Mouse (Mus musculus): ENCODE measurements around the gene Lrrc59. TPM values are rescaled to one million over a fixed set of nuclear protein-coding genes. Genes with fewer than 3 reads are reported as not detected.

Lrrc59 gene
- polyA plus RNA-seq (2015; fragmentation: Nextera tagmentation; extraction: Ambion mirVana): 78.4 and 82.0 TPM in 2 replicates

DNA sequence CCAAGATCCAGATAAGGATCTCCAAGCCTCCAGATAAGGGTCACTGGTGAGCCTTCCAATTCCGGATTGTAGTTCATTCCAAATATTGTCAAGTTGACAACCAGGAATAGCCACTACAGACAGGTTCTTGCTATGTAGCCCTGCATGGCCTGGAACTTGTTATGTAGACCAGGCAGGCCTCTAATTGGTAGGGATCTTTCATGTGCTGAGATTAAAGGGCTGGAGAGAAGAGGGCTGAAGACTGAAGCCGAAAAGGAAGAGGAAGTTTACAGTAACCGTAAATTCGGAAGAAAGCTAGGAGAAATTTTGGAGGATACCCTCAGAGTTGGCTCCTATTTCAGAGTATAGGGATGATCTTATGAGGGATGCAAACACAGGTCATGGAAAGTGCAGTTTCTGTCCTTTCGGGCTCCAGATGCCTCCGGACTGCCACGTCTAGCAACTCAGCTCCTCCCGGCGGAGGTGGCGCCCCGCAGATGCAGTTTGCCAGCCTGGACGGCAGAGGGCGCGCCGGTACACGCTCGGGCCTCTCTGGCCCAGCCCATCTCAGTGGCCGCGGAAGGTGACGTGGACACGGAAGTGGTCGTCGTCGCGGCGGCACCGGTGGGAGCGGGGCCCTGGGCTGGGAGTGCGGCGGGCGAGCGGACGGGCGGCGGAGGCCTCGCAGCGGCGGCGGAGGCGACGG, at the start of gene Lrrc59:
TSS of gene Lrrc59 (plus strand) at position 569 of the 685 bp plus-strand sequence.
- peak; percentile 96 for ATAC-seq (ENCODE audit: low read depth)
- H3K4me2 ChIP-seq (ENCODE audit: low read depth, low read length): peak within 1 kb of the TSS; percentile 94
- H3K4me3 ChIP-seq (ENCODE audit: low read depth, low read length): peak within 1 kb of the TSS; percentile 97
- peak within 1 kb of the TSS; percentile 86 for H3K9ac ChIP-seq (ENCODE audit: low read depth, low read length)
- peak within 1 kb of the TSS; percentile 74 for H3K27ac ChIP-seq (ENCODE audit: low read length)
- H3K4me1 ChIP-seq (ENCODE audit: control insufficient read depth, low read depth, low read length): peaks cover 7% of the 10 kb centered on the region
- peaks cover 7% of the 10 kb centered on the region for H3K36me3 ChIP-seq (ENCODE audit: control insufficient read depth, insufficient read depth)
- 2% methylated on average over 40 of the region's 41 CpGs for WGBS (ENCODE audit: insufficient replicate concordance)
- no peaks in the 10 kb centered on the region for H3K9me3 ChIP-seq (replicated peaks; ENCODE audit: control insufficient read depth, low read length)
- no peaks in the 10 kb centered on the region for H3K27me3 ChIP-seq (ENCODE audit: control insufficient read depth, insufficient read depth, low read depth, low read length)

DNA sequence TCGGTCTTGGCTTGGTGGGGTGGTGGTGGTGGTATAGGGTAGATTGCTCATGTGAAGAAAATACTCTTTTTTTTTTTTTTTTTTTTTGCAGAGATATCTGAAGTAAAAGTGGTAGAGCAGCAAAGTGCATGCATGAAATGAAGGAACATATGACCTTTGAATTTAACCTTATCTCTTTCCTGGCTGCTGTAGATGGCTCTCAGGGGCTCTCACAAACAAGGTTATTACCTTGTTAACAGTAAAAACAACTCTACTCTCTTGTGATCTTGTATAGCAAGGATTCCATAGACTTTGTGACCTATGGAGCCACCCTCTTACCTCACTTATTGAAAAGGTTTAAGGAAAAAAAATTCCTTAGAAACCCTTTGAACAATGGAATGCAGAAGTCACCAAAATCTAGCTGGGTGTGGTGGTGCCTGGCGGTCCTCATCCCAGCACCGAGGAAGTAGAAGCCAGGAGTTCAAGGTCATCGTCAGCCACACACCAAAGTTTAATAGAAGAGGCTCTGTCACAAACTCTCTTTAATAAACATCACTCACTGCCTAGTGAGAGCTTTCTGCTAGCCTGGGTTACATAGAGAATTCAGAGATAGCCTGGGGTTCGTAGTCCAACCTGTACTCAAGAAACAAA, 49.3 kb upstream of the Lrrc59 start:
- H3K9me3 ChIP-seq (replicated peaks; ENCODE audit: control insufficient read depth, low read length): no peaks in the 10 kb centered on the region
- no peaks in the 10 kb centered on the region for H3K36me3 ChIP-seq (ENCODE audit: control insufficient read depth, insufficient read depth)
- H3K9ac ChIP-seq (ENCODE audit: low read depth, low read length): no peak overlapping the region
- H3K4me2 ChIP-seq (ENCODE audit: low read depth, low read length): no peak overlapping the region
- H3K27me3 ChIP-seq (ENCODE audit: control insufficient read depth, insufficient read depth, low read depth, low read length): no peaks in the 10 kb centered on the region
- H3K4me3 ChIP-seq (ENCODE audit: low read depth, low read length): no peak overlapping the region
- H3K4me1 ChIP-seq (ENCODE audit: control insufficient read depth, low read depth, low read length): no peaks in the 10 kb centered on the region
- WGBS (ENCODE audit: insufficient replicate concordance): 67% methylated on average over 5 of the region's 5 CpGs
- no peak overlapping the region for H3K27ac ChIP-seq (ENCODE audit: low read length)
- no peak for ATAC-seq (ENCODE audit: low read depth)

GRCm38 (mm10) chr11:94585091-94585490, 44.5 kb upstream of the Lrrc59 start:
- no peaks in the 10 kb centered on the region; the same call in 1 of the 2 replicates for H3K4me1 ChIP-seq (ENCODE audit: control insufficient read depth, low read depth, low read length)
- H3K4me2 ChIP-seq (ENCODE audit: low read depth, low read length): no peak overlapping the region
- H3K9me3 ChIP-seq (replicated peaks; ENCODE audit: control insufficient read depth, low read length): no peaks in the 10 kb centered on the region
- H3K9ac ChIP-seq (ENCODE audit: low read depth, low read length): no peak overlapping the region
- H3K27ac ChIP-seq (ENCODE audit: low read length): no peak overlapping the region
- ATAC-seq (ENCODE audit: low read depth): no peak
- H3K4me3 ChIP-seq (ENCODE audit: low read depth, low read length): no peak overlapping the region
- WGBS (ENCODE audit: insufficient replicate concordance): 77% methylated on average over 9 of the region's 9 CpGs
- no peaks in the 10 kb centered on the region for H3K27me3 ChIP-seq (ENCODE audit: control insufficient read depth, insufficient read depth, low read depth, low read length)
- no peaks in the 10 kb centered on the region for H3K36me3 ChIP-seq (ENCODE audit: control insufficient read depth, insufficient read depth)

GRCm38 (mm10) chr11:94587511-94587910, 42.1 kb upstream of the Lrrc59 start:
- Histone ChIP-seq H3K36me3 (ENCODE audit: control insufficient read depth, insufficient read depth) (no peaks in the 10 kb centered on the region), H3K27me3 (ENCODE audit: control insufficient read depth, insufficient read depth, low read depth, low read length) (no peaks in the 10 kb centered on the region), H3K4me2 (ENCODE audit: low read depth, low read length) (no peak overlapping the region), H3K4me3 (ENCODE audit: low read depth, low read length) (no peak overlapping the region), H3K27ac (ENCODE audit: low read length) (no peak overlapping the region), H3K9ac (ENCODE audit: low read depth, low read length) (no peak overlapping the region), H3K4me1 (ENCODE audit: control insufficient read depth, low read depth, low read length) (no peaks in the 10 kb centered on the region; the same call in none of the 2 replicates), H3K9me3 (replicated peaks; ENCODE audit: control insufficient read depth, low read length) (no peaks in the 10 kb centered on the region)
- 50% methylated on average over 6 of the region's 6 CpGs for WGBS (ENCODE audit: insufficient replicate concordance)
- ATAC-seq (ENCODE audit: low read depth): no peak

GRCm38 (mm10) chr11:94596311-94596852, 33.2 kb upstream of the Lrrc59 start:
- H3K36me3 ChIP-seq (ENCODE audit: control insufficient read depth, insufficient read depth): no peaks in the 10 kb centered on the region
- H3K27ac ChIP-seq (ENCODE audit: low read length): no peak overlapping the region
- no peak for ATAC-seq (ENCODE audit: low read depth)
- H3K4me1 ChIP-seq (ENCODE audit: control insufficient read depth, low read depth, low read length): peaks cover 5% of the 10 kb centered on the region; the same call in 1 of the 2 replicates
- no peaks in the 10 kb centered on the region for H3K27me3 ChIP-seq (ENCODE audit: control insufficient read depth, insufficient read depth, low read depth, low read length)
- no peaks in the 10 kb centered on the region for H3K9me3 ChIP-seq (replicated peaks; ENCODE audit: control insufficient read depth, low read length)
- WGBS (ENCODE audit: insufficient replicate concordance): 54% methylated on average over 7 of the region's 7 CpGs
- H3K4me3 ChIP-seq (ENCODE audit: low read depth, low read length): no peak overlapping the region
- no peak overlapping the region for H3K9ac ChIP-seq (ENCODE audit: low read depth, low read length)
- no peak overlapping the region for H3K4me2 ChIP-seq (ENCODE audit: low read depth, low read length)

- WGBS (ENCODE audit: insufficient replicate concordance): 73% methylated on average over 4 of the region's 4 CpGs
- Histone ChIP-seq H3K27me3 (ENCODE audit: control insufficient read depth, insufficient read depth, low read depth, low read length) (no peaks in the 10 kb centered on the region), H3K36me3 (ENCODE audit: control insufficient read depth, insufficient read depth) (no peaks in the 10 kb centered on the region), H3K4me2 (ENCODE audit: low read depth, low read length) (no peak overlapping the region), H3K9ac (ENCODE audit: low read depth, low read length) (no peak overlapping the region), H3K4me3 (ENCODE audit: low read depth, low read length) (no peak overlapping the region), H3K9me3 (replicated peaks; ENCODE audit: control insufficient read depth, low read length) (no peaks in the 10 kb centered on the region), H3K27ac (ENCODE audit: low read length) (no peak overlapping the region), H3K4me1 (ENCODE audit: control insufficient read depth, low read depth, low read length) (peaks cover 5% of the 10 kb centered on the region; the same call in 1 of the 2 replicates)
- no peak for ATAC-seq (ENCODE audit: low read depth)
Observed at GRCm38 (mm10) chr11:94597319-94597718, 32.2 kb upstream of the Lrrc59 start.

DNA sequence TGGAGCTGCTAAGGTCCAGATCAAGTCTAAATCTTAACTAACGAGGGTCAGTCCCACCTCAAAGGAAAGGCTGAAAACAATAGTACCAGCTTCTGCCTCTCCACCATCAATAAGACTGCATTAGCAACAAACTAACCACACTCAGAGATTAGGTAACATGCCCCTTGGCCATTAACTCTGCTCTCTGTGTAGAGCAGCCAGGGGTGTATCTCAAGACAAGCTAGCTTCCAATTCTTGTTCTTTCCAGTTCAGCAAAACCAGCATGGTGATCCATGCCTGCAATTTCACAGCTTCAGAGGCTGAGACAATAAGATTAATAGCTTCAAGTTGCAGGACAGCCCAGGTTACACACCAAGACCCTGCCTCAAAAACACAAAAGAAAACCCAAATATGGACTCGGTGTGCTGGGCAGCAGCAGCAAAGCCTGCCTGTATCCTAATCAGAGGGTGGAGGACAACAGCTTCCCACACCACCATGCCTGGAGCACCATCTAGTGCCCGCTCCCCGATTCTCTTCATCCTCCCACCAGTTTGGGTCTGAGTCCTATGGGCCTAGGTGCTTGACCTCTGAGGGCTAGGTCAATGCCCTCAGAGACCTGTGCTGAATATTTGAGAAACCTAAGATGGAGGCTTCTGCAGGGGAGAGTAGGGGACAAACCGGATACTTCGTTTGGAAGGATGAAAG, 31.0 kb upstream of the Lrrc59 start:
- 60% methylated on average over 6 of the region's 6 CpGs for WGBS (ENCODE audit: insufficient replicate concordance)
- no peaks in the 10 kb centered on the region for H3K36me3 ChIP-seq (ENCODE audit: control insufficient read depth, insufficient read depth)
- H3K4me2 ChIP-seq (ENCODE audit: low read depth, low read length): no peak overlapping the region
- H3K9me3 ChIP-seq (replicated peaks; ENCODE audit: control insufficient read depth, low read length): no peaks in the 10 kb centered on the region
- no peak for ATAC-seq (ENCODE audit: low read depth)
- no peaks in the 10 kb centered on the region for H3K27me3 ChIP-seq (ENCODE audit: control insufficient read depth, insufficient read depth, low read depth, low read length)
- H3K27ac ChIP-seq (ENCODE audit: low read length): peak overlapping the region; percentile 19; the same call in 1 of the 2 replicates
- H3K4me3 ChIP-seq (ENCODE audit: low read depth, low read length): no peak overlapping the region
- no peak overlapping the region; the same call in 1 of the 2 replicates for H3K9ac ChIP-seq (ENCODE audit: low read depth, low read length)
- H3K4me1 ChIP-seq (ENCODE audit: control insufficient read depth, low read depth, low read length): peaks cover 5% of the 10 kb centered on the region; the same call in 1 of the 2 replicates

- Histone ChIP-seq H3K27me3 (ENCODE audit: control insufficient read depth, insufficient read depth, low read depth, low read length) (no peaks in the 10 kb centered on the region), H3K4me2 (ENCODE audit: low read depth, low read length) (no peak overlapping the region)
- 70% methylated on average over 7 of the region's 7 CpGs for WGBS (ENCODE audit: insufficient replicate concordance)
Observed at GRCm38 (mm10) chr11:94600447-94600846, 29.1 kb upstream of the Lrrc59 start.

More at GRCm38 (mm10) chr11:94600447-94600846, 29.1 kb upstream of the Lrrc59 start:
- H3K9me3 ChIP-seq (replicated peaks; ENCODE audit: control insufficient read depth, low read length): no peaks in the 10 kb centered on the region
- ATAC-seq (ENCODE audit: low read depth): no peak
- no peaks in the 10 kb centered on the region for H3K36me3 ChIP-seq (ENCODE audit: control insufficient read depth, insufficient read depth)
- no peak overlapping the region for H3K4me3 ChIP-seq (ENCODE audit: low read depth, low read length)
- H3K27ac ChIP-seq (ENCODE audit: low read length): no peak overlapping the region
- no peak overlapping the region for H3K9ac ChIP-seq (ENCODE audit: low read depth, low read length)
- peaks cover 5% of the 10 kb centered on the region; the same call in 1 of the 2 replicates for H3K4me1 ChIP-seq (ENCODE audit: control insufficient read depth, low read depth, low read length)
